Mouse (Mus musculus) intestine, postnatal 0 days (tissue): Measurements from ENCODE around the gene Zc2hc1b. TPM values are rescaled to one million over a fixed set of nuclear protein-coding genes. Genes with fewer than 3 reads are reported as not detected.

Experiments
- ATAC-seq: fragments of 200-750 bp; cut with Nextera tagmentation; 2 replicates; pipeline ENCODE4 v1.8.0; 2017; ENCODE audit warnings: mild to moderate bottlenecking, moderate TSS enrichment, moderate library complexity
- H3K27ac ChIP-seq: fragments of 300-500 bp; sonication (generic); 2 replicates; pipeline ENCODE4 v1.5.1; 2014; ENCODE audit warnings: mild to moderate bottlenecking, low read depth, low read length, moderate library complexity
- H3K27me3 ChIP-seq: fragments of 300-500 bp; sonication (generic); replicated peaks from 2 replicates; pipeline ENCODE4 v1.6.1; 2014; ENCODE audit warnings: low read length, mixed read lengths; ENCODE audit not compliant: control insufficient read depth, insufficient read depth
- H3K36me3 ChIP-seq: fragments of 300-500 bp; sonication (generic); 2 replicates; pipeline ENCODE4 v1.6.1; 2014; ENCODE audit warnings: mild to moderate bottlenecking, moderate library complexity; ENCODE audit not compliant: control insufficient read depth, insufficient read depth
- H3K4me1 ChIP-seq: fragments of 300-500 bp; sonication (generic); replicated peaks from 2 replicates; pipeline ENCODE4 v1.6.1; 2014; ENCODE audit warnings: antibody characterized with exemption, low read length, mixed read lengths; ENCODE audit not compliant: control insufficient read depth, insufficient read depth
- H3K4me2 ChIP-seq: fragments of 300-500 bp; sonication (generic); replicated peaks from 2 replicates; pipeline ENCODE4 v1.6.1; 2014; ENCODE audit warnings: low read depth, mild to moderate bottlenecking, moderate library complexity
- H3K4me3 ChIP-seq: fragments of 300-500 bp; sonication (generic); 2 replicates; pipeline ENCODE4 v1.5.1; 2014; ENCODE audit warnings: low read depth, low read length
- H3K9ac ChIP-seq: fragments of 300-500 bp; sonication (generic); 2 replicates; pipeline ENCODE4 v1.6.1; 2014; ENCODE audit warnings: mild to moderate bottlenecking, low read depth, low read length
- H3K9me3 ChIP-seq: fragments of 300-500 bp; sonication (generic); 2 replicates; pipeline ENCODE4 v1.6.1; 2016; ENCODE audit warnings: mixed run types; ENCODE audit not compliant: control insufficient read depth
- CTCF ChIP-seq: sonication (generic); IDR thresholded peaks from 2 replicates; pipeline ENCODE4 v1.5.1; 2016; ENCODE audit warnings: low read depth, mild to moderate bottlenecking, control low read depth, antibody characterized with exemption, moderate library complexity
- WGBS: fragments of 180-500 bp; shearing (Covaris S2); extraction: QIAGEN DNeasy Blood & Tissue Kit; methylation state at CpG from one replicate; pipeline ENCODE4 v1.1.7; 2014; 5-methylcytosine and 5-hydroxymethylcytosine counted together
- polyA plus RNA-seq: library from polyadenylated mRNA; unstranded; fragments of >200 nt; fragmentation: Nextera tagmentation; extraction: Ambion mirVana; gene quantifications from 2 replicates; pipeline ENCODE4 v1.2.1, GENCODE M21; 2015

The Zc2hc1b gene
- polyA plus RNA-seq, 1 experiment from 2014 or later: not detected

DNA sequence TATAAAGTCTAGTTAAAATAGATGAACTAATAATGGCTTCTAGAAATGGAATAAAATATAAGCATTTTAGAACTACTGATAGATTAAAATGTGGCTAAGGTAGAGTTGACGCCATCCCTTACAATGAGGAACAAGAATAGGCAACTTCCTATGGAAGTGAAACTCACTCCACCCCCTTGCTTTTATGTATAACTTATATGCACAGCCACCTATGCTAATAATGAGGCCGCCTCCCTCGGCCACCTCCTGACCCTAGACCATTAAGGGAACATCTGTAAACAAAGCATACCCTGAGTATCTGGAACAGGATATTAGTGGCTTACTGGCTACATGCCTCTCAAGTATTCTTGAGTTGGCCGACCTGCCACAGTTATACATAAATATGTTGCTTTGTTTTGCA lies 74.0 kb downstream of the Zc2hc1b start:
- Histone ChIP-seq H3K36me3 (no peaks in the 10 kb centered on the region), H3K9me3 (no peaks in the 10 kb centered on the region), H3K27ac (no peak overlapping the region), H3K9ac (no peak overlapping the region), H3K4me2 (no peak overlapping the region), H3K4me1 (no peaks in the 10 kb centered on the region), H3K4me3 (no peak overlapping the region), H3K27me3 (no peaks in the 10 kb centered on the region)
- 70% methylated on average over 4 of the region's 4 CpGs for WGBS
- ATAC-seq: no peak
- TF ChIP-seq CTCF: no peak

- no peak for ATAC-seq
Observed at GRCm38 (mm10) chr10:13102360-13102759, 75.5 kb downstream of the Zc2hc1b start.

DNA sequence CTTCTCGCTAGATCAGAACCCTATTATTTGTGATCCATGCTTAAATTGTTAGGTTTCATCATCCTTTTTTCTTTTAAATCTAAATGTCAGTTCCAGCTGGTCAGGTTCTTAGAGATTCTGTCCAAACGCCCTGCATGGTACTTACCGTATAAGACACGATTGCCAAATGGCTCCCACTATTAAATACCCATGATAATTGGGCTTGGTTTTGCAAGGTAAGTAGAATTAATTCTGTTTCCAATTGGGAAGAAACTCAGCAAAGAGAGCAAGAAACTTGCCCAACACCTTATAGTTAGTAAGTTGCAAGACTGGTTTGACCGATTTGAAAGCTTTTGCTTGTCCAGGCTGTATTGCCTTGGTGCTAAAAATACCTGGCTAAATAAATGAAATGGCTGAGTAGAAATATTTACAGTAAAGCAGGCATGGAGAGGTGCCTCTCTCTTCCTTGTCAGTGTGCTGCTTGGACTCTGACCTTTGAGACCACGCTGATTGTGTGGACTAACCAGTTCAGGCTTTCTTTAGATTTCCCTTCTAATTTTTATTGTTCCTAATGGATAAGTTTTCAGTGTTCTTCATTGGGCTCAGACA lies 77.7 kb downstream of the Zc2hc1b start:
- no peaks in the 10 kb centered on the region for H3K36me3 ChIP-seq
- H3K27me3 ChIP-seq: no peaks in the 10 kb centered on the region
- H3K9ac ChIP-seq: no peak overlapping the region
- WGBS: 40% methylated on average over 6 of the region's 6 CpGs
- H3K4me1 ChIP-seq: no peaks in the 10 kb centered on the region
- TF ChIP-seq CTCF: no peak
- no peak overlapping the region for H3K4me3 ChIP-seq
- no peak overlapping the region; the same call in 1 of the 2 replicates for H3K4me2 ChIP-seq
- peak; percentile 93 for ATAC-seq
- H3K9me3 ChIP-seq: no peaks in the 10 kb centered on the region
- H3K27ac ChIP-seq: peak overlapping the region; percentile 68

More at GRCm38 (mm10) chr10:13102360-13102759, 75.5 kb downstream of the Zc2hc1b start:
- no peaks in the 10 kb centered on the region for H3K27me3 ChIP-seq
- 51% methylated on average over 4 of the region's 4 CpGs for WGBS
- H3K9ac ChIP-seq: no peak overlapping the region
- H3K4me1 ChIP-seq: no peaks in the 10 kb centered on the region
- H3K4me3 ChIP-seq: no peak overlapping the region
- H3K4me2 ChIP-seq: no peak overlapping the region
- no peak overlapping the region for H3K27ac ChIP-seq
- H3K36me3 ChIP-seq: no peaks in the 10 kb centered on the region
- TF ChIP-seq CTCF: no peak
- no peaks in the 10 kb centered on the region for H3K9me3 ChIP-seq

Other genes starting within 250 kb of the Zc2hc1b start
- gene Stx11, start 213.7 kb downstream of the Zc2hc1b start, polyA plus RNA-seq: 0.67 and 1.0 TPM in 2 replicates
- 22.6 and 23.0 TPM in 2 replicates for gene Sf3b5, start 172.7 kb downstream of the Zc2hc1b start, polyA plus RNA-seq
- 67.6 and 71.6 TPM in 2 replicates for gene Plagl1, start 117.5 kb downstream of the Zc2hc1b start, polyA plus RNA-seq
- 44.1 and 45.5 TPM in 2 replicates for gene Ltv1, start 15.1 kb upstream of the Zc2hc1b start, polyA plus RNA-seq